Mouse (Mus musculus) brain, adult 2 months (tissue): ENCODE measurements around the gene Cx3cr1.
A peak's percentile ranks its signal among the peaks of the same experiment; 100 is the strongest.

Experiments
- DNase-seq: peaks from one replicate; pipeline ENCODE4 v3.0.0; 2011; ENCODE audit warnings: low read depth, low spot score

Cx3cr1 gene

GRCm38 (mm10) chr9:119890692-119891091 is 179.0 kb downstream of the Cx3cr1 start:
- peak; percentile 68 for DNase-seq

- no peak for DNase-seq
These were observed 180.2 kb downstream of the Cx3cr1 start for GRCm38 (mm10) chr9:119889446-119889845.

- DNase-seq, result peak; percentile 19
These were observed 180.8 kb downstream of the Cx3cr1 start for GRCm38 (mm10) chr9:119888843-119889246.

- DNase-seq, result peak; percentile 59
These were observed 182.4 kb downstream of the Cx3cr1 start for GRCm38 (mm10) chr9:119887144-119887901.

- DNase-seq, result no peak
These were observed 215.5 kb downstream of the Cx3cr1 start for GRCm38 (mm10) chr9:119854170-119854569.

- no peak for DNase-seq
These were observed 216.4 kb downstream of the Cx3cr1 start for GRCm38 (mm10) chr9:119853071-119853846.

- peak; percentile 44 for DNase-seq
These were observed 217.2 kb downstream of the Cx3cr1 start for GRCm38 (mm10) chr9:119852347-119853030.
